Mouse (Mus musculus) retina, postnatal 7 days (tissue): Measurements from ENCODE around the gene Actr5.

Experiments used
- DNase-seq: peaks from one replicate; pipeline ENCODE4 v3.0.0-alpha.2; 2012; ENCODE audit warnings: low read depth, low spot score

Gene Actr5

GRCm38 (mm10) chr2:158624718-158625222, at the start of gene Actr5:
Gene Actr5, plus strand, starts transcription at chr2:158624888.
- DNase-seq = peak; percentile 90

- DNase-seq = no peak
Measured at GRCm38 (mm10) chr2:158579979-158580378, 44.7 kb upstream of the Actr5 start.

- DNase-seq = no peak
Measured at GRCm38 (mm10) chr2:158584621-158585358, 39.9 kb upstream of the Actr5 start.

- DNase-seq = no peak
Measured at GRCm38 (mm10) chr2:158588524-158589271, 36.0 kb upstream of the Actr5 start.

GRCm38 (mm10) chr2:158590495-158590894, 34.2 kb upstream of the Actr5 start:
- no peak for DNase-seq

- no peak for DNase-seq
Measured at GRCm38 (mm10) chr2:158591286-158591685, 33.4 kb upstream of the Actr5 start.

GRCm38 (mm10) chr2:158593371-158593770, 31.3 kb upstream of the Actr5 start:
- DNase-seq = no peak

DNA sequence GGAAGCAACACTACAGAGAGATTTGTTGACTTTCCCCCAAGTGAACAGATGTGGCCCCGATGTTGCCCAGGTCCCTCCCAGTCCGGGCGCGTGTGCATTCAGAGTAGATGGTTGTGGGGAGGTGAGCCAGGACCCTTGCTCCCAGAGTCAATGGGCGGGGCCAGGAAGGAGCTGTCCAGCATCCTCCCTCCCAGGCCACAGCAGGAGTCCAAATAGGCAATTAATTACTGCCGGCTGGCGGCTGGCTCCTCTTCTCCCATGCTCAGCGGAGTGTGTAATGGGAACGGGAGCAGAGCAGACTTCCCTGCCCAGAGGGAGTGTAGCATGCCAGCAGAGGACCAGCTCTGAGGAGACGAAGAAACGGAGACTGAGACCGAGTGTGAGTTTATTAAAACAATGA, 29.6 kb upstream of the Actr5 start:
- DNase-seq = no peak

DNA sequence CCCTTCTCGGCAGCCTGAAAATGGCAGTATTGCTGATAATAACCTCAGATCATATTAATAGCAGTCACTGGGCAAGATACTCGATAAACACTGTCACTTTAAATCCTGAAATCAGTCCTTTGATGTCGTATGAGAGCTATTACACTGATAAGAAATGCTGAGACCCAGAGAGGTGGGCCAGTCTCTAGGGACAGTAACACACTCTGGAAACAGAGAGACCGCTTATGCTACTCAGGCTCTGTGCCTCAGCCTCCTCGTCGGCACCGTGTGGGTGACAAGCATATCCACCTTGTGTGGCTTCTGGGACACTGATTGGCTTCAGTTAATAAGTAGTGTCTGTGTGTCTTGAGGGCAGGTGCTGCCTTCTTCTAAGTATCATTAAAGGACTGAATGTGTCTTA, 29.1 kb upstream of the Actr5 start:
- DNase-seq = no peak

- DNase-seq = no peak
Measured at GRCm38 (mm10) chr2:158596803-158597202, 27.9 kb upstream of the Actr5 start.

DNA sequence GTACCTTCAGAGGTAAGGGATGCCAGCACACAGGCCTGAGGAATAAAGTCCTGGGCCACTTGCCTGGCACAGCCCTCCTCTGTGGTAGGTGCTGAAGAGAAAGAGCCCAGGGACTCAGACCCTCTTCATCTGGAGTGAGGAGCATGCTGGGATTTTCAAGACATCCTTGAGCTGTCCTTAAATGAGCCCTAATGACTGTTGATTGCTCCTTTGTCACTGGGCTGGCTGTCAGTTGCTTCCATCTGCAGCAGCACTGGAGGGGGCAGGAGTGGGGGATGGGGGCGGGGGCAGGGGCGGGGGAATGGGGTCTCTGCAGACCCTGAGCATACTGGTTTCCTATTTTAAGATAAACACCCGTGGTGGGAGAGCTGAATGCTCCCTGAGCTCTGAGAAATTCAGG, 24.2 kb upstream of the Actr5 start:
- DNase-seq = no peak

DNA sequence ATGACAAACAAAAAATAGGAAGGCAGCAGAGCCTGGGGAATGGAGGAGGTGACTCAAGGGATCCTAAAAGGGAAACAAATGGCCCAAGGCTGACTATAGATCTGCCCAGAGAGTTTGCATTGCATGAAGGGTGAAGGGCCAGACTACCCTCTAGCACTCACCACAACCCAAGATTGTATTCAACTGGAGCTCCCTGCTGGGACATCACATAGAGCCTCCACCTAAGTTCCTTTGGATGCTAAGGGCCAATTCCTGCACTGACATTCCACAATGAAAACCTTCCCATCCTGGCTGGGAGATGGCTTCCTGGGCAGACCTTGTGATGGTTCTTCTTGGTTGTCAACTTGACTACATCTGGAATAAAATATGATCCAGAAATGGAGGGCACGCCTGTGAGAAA, 23.4 kb upstream of the Actr5 start:
- DNase-seq = no peak

DNA sequence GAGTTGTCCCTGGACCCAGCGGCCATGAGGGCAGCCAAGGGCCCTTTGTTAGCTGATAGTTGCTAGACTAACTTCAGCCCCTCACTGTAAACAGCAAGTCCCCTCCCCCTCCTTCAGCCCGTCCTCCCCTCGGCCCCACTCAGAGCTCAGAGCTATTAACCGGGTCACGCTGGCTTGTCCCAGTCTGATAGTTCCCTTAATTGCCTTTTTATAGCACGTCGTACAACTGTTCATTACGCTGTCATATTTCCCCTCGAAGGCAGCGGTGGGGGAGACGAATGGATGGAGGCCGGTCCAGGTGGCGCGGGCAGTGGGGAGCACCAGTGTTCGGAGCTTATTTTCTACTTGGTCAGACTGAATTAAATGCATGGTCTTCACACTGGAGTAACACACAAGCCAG, 22.0 kb upstream of the Actr5 start:
- no peak for DNase-seq

- no peak for DNase-seq
Measured at GRCm38 (mm10) chr2:158606511-158606964, 18.1 kb upstream of the Actr5 start.

- no peak for DNase-seq
Measured at GRCm38 (mm10) chr2:158609681-158610080, 15.0 kb upstream of the Actr5 start.

DNA sequence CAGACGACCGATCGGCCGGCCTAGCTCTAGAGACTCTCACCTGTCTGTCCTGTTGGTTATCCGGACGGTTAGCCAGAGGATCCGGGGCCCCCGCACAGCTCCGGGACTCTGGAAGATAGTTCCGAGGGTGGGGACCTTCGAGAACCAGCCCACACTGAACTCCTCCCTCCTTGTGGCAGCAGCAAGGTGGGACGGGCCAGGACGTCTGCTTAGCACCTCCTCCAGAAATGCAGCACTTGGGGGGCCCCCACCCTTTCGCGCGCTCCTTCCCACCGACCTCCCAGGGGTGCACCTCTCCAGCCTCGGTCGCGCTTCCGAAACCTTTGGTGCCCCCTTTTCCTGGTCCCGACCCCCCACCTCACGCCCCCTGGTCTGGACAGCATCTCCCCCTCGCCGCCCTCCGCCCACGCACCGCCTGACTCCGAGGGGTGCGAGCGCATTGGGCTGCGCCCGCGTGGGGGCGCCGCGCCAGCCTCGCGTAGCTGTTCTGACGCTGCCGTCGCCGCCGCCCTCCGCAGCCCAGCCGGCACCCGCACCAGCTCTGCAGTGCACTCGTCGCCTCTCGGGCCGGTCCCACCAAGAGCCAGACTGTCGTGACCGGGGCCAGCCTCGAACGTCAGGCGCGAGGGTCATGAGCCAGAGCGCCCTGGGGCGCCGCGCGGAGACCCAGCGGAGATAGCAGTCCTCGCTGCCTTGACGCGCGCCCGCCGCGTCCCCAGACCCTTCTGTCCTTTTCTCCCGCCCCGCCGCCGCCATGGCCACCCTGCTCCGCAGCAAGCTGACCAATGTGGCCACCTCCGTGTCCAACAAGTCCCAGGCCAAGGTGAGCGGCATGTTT, 14.0 kb upstream of the Actr5 start, which contains the start of gene Slc32a1:
Gene Slc32a1 (plus strand): TSS at position 280 of the 838 bp plus-strand sequence.
- DNase-seq = no peak

DNA sequence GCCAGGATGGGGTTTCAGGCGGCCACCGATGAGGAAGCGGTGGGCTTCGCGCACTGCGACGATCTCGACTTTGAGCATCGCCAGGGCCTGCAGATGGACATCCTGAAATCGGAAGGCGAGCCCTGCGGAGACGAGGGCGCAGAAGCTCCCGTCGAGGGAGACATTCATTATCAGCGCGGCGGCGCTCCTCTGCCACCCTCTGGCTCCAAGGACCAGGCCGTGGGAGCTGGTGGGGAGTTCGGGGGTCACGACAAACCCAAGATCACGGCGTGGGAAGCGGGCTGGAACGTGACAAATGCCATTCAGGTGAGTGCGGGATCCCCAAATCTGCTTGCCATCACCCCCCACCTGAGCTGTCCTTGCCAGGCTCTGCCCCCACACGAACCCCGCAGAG, 13.4 kb upstream of the Actr5 start:
- no peak for DNase-seq

- DNase-seq = no peak
Measured at GRCm38 (mm10) chr2:158611726-158612670, 12.7 kb upstream of the Actr5 start.

DNA sequence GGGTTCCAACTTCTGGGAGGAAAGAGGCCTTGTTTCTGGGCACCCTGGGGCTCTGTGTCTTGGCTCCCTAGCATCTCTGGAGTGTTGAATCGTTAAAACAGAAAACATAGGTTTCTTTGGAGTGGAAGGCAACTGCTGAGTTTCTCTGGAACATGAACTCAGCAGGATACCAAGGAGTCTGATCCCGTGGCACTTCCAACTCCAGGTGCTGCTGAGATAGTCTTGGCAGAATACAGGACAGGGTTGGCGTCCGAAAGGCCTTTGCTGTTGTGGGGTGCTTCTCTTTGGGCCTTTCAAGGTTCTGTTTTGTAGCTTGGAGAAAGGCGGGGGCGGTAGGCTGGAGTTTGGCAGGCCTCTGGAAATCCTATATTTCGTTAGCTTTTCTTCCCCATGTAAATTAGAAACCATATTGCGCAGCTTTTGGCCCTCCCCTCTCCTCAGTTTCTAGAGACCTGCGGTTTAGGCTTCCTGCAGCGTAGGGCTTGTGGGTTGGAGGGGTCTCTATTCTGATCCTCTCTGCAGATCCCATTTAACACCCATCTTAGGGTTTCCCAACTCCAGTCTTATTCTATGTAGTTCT, 11.9 kb upstream of the Actr5 start:
- DNase-seq = no peak
